Mouse (Mus musculus) erythroid progenitor cell, adult 5-6 weeks (primary cell): ENCODE results near the gene Gm49395. TPM values are rescaled to one million over a fixed set of nuclear protein-coding genes. Genes with fewer than 3 reads are reported as not detected.

Source experiments
- ATAC-seq: replicated peaks from 2 replicates; pipeline ENCODE4 v1.8.0; 2016; ENCODE audit warnings: moderate number of reproducible peaks, mild to moderate bottlenecking, moderate TSS enrichment, inconsistent platforms; ENCODE audit not compliant: poor library complexity, low FRiP score, severe bottlenecking
- total RNA-seq, 2 experiments: library from RNA; stranded (forward) in 1 of 2; stranded (reverse) in 1 of 2; fragments of 150-400 nt in 1 of 2; fragments of 186-747, 209-891 nt in 1 of 2; gene quantifications; 2 replicates each; pipeline versions ENCODE4 v1.2.3 to v1.2.4; 2015 to 2017; ENCODE audit warnings: low replicate concordance in 2 of 2

Gm49395 gene
- total RNA-seq, 2 experiments from 2014 or later, result 7.1 TPM; not detected in 1

DNA sequence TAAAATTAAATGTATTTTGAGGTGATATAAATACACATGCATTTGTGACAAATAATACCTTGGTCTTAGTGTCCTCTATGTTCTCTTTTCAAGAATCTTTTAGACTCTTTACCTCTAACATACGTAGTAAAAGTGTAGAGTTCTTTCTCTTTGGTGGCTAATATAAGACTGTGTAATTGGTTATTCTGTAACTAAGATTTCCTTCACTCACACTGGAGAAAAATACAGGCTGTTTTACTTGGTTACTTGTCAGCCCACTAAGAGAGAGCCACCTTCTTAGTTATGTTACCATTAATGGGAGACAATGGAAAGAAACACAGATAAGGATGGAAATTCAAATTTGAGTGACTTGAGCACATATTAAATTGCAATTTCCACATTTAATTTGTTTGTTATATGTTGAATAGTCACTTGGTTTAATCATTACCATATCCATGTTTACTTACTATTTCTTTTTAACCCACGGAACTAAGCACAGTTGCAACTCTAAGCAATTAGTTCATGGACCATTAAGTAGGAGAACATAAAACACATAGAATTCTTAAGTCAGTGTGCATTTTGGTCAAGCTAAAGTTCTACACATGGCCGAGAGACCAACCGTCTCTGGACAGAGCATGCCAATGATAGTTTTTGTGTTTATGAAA, 34.3 kb downstream of the Gm49395 start:
- ATAC-seq, result no peak

DNA sequence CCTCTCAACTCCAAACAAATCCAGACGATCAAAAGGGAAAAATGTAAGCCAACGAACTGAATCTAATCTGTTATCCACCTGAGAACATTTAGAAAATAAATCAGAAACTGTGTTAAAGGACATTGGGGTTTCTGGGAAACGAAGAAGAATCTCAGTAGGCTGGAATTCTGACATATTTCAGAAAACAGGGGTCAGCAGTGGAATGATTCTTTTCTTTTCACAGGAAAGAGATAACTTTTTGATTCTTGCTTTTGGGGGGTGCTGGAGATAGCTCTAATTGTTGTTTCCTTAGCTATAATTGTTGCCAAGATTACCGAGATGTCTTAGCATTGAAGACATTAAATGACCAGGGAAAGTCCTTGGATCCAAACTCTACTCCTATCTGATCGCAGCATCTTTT, 44.2 kb downstream of the Gm49395 start:
- no peak for ATAC-seq

DNA sequence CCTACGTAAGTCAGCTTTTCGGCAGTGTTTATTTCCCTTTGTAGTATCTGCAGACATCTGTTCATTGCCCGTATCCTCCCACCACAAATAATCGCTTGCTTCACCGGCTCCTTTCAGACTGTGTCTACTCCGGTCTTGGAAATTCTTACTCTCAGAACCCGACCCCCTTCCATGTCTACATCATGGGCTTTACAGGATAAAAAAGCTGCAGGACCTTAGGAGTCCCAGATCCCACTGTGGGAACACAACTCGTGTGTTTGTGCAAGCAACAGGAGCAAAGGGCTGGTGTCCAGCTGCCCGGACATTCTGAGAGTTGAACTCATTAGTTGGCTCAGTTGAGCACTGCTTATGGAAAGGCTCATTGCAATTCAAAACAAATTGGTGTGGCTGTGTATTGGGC, 46.9 kb downstream of the Gm49395 start:
- no peak for ATAC-seq

DNA sequence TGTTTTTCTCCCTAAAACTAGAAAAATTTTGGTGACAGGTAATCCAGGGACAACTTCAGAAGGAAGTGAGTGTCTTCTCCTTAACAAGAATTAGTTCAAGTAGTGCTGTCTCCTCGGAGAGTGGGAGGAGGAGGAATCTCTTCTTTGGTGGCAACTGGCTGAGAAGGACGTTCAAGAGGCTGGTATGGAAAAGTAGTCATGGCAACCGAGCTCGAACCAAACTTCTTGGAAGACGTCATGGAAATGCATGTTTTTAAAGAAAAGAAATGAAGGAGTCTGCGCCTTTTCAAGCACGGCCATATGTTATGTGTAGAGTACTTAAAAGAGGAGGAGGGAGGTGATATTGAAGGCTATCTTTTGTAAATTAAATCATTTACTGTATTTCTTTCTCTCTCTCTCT, 49.2 kb downstream of the Gm49395 start:
- ATAC-seq, result no peak

DNA sequence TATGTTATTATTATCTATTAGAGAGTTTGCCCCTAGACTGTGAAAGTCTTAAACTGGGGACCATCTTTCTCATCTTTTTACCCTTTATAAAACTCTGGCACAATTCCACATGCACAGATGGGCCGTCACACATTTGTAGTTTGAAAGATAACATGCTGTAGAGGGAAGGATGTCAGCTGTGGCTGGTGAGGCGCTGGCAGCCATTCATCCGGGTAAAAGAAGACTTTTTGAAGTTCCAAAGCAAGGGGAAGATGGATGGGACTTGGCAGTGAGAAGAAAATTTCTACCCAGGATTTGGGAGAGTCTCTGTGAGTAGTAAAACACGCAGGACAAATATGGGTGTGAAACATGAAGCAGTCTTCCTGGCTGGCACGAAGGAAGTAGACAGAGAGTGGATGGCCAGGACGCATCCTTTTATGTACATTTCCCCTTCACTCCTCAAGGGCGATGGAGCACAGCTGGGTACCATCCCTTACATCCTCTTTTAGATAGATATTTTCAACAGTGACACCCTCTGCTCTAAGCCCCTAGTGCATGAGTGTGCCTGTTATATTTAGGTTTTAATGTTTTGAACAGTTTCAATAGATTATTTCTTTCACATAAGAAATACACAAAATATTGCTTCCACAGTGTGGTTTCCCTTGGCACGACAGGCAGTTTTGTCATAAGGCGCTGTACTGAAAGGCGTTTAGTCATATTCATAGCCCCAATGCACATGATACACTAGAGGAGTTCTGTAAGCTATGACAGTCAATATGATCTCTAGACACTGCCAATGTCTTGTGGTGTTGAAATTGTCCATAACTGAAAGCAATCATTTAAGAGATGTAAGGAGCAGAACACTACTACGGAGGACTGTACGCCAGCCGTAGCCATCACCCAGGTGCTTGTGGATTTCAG, 50.8 kb downstream of the Gm49395 start:
- no peak for ATAC-seq

DNA sequence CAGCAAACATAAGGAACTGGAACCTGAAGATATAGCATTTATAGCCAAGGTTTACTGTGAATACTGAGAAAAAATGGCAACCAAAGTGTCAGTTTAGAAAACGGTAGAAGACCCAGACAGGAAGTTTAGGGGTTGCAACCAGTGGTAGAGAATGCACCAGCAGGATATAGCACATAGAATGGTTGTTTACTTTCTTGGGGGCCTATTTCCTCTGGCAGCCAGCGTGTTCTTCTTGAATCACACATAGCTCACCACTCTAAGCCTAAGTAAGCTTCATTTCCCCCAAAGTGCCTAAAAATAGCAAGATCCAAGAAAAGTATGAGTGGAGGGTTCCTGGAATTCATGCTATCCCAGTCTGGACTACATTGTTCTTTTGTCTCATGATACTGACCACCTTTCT, 59.1 kb downstream of the Gm49395 start:
- no peak for ATAC-seq

DNA sequence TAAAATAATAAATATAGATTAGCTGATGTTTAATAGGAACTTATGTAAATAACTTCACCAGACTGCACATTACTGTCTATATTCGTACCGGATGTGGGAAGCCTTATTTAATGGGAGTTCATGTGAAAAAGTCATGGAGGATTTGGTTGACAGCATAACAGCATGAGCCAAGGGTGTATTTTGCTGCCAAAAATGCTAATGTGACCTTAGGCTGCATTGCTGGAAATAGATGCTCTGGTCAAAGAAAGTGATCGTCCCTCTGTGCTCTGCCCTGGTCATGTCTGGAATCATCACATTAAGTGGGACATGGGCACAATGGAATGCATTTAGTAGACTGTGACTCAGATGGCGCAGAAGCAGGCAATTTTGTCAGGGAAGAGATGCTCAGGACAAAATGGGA, 64.4 kb downstream of the Gm49395 start:
- ATAC-seq, result no peak

DNA sequence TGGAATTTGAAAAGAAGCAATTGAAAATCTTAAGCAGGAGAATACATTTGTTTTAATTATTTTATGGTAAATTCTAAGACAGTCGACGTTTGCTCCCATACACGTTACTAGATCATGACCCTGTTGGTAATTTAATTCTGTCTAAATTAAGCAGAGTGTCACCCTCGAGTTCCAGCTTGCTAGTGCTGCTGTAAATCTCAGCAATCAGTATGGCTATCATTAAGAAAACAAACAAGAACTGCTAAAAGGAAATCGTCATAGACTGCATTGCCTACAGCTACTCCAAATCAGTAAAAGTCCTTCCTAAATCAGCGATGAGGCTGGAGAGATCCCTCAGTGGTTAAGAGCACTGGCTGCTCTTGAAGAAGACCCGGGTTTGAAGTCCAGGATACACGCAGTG, 66.3 kb downstream of the Gm49395 start:
- no peak for ATAC-seq

DNA sequence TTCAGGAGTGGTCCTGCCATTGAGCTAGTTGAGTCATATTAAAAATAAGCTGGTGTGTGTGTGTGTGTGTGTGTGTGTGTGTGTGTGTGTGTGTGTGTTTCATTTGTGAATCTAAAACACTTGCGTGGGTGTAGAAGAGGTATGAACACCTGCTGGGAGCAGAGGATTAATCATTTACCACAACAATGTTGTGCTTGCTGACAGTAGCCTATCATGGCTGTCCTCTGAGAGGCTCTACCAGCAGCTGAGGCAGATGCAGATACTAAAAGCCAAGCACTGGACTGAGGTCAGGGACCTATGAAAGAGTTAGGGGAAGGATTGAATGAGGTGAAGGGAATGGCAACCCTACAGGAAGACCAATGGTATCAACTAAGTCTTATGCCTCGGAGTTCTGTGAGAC, 68.6 kb downstream of the Gm49395 start:
- no peak for ATAC-seq

DNA sequence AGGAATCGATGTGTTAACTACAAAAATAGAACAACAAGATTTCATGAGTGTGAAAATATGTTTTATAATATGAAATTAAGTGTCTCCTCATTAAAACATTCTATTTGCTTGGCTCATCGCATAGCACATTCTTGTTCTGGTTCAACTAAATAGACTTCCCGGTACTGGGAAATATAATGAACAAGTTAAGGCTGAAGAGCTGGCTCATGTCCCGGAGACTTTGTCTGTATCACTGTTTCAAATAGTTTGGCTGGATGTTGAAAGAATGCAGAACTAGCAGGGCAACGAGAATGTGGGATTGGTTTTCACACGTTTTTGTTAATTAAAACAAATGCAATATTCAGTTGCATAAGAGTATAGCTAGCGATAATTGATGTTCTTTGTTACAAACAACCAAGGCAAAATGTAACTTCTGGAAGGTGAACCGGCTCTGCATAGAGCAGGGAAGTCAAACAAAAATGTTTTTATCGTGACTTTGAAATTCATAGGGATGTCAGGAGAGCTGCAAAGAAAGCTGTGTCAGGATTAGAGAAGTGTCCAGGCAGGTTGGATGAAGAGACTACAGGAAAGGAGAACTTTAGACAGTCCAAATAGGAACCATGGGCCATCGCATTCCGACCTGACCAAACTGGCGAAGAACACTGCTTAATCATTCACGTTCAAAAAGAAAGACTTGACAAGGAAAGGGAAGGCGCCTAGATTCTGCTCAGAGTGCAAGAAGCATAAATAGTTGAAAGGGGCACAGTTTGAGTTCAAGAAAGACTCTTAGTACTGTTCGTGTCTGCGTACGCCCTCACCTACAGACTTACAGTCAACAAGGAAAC, 70.3 kb downstream of the Gm49395 start:
- ATAC-seq, result no peak

DNA sequence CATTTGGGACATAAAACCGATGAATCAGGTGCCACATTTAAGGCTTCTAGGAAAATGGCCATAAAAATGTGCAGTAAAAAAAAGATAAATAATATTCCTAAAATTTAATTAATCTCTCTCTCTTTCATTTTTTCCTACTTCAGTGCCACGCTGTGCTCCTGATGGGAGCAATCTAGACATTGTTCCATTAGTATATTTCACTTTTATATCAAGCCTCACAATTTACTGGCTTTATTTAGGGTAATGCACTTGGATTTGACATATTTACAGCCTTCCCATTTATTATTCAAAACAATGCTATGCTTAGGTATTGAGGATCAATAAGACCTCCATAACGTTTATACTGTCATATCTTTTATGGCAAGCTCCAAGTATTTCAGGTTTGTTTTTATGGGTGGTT, 76.3 kb downstream of the Gm49395 start:
- ATAC-seq, result no peak

DNA sequence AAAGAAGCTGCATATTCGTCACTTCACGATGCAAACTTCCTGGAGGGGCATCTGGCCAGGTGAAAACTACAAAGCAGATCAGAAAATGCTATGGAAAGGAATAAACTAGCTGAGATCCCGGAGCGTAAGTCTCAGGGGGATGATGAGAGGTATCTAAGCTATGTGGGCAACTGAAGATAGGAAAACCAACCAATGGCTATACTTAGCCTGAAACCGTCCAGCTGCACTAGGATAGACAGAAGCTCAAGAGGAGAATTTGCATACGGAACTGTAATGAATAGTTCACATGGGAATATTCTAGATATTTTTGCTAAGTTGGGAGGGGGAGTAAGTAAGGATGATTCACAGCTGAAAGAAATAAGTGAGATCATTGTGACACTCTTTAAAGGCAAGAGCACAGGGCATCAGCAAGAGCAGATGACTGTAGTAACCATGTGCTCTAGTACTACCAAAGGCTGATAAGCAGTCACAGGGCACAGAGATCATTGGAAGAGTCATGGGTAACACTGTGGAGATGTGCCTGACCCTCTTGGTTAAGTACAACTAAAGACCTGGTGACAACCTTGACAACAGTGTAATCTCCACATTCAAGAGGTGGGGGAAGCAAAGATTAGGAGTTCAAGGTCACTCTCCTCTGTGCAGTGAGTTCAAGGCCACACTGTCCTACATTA, 79.5 kb downstream of the Gm49395 start:
- ATAC-seq, result no peak

DNA sequence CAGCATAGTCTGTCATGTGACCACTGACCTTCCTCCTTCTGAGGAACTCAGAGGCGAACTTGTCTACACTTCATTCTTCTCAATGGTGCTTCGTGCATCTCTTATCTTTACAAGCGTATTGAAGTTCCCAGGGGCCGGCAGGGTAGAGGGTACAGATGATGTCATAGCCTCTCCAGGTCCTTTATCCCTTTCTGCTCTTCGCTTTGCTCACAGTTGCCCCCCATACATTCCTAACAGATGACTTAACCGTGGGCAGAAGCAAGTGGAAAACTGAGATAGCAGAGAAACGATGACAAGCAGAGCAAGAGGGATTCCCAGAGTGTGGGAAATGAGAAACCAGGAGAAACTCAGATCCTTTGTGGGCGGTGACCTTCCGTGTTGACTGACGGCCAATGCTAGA, 80.3 kb downstream of the Gm49395 start:
- no peak for ATAC-seq

DNA sequence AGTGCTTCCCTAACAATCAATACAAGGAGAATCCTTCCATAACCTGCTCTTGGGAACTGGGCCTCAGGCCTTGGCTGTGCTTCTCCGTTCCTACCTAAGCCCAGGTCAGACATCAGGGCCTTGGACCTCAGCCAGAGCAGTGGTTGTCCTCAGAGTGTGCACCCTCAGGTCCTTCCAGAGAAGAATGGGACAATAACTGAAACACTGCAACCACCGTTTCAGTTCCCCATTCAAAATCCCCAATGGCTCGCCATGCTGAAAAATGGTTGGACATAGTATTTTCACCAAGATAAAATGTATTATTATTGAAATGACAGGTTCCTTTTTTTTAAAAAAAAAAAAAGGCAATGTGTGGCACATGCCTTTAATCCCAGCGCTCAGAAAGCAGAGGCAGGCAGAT, 81.0 kb downstream of the Gm49395 start:
- no peak for ATAC-seq

DNA sequence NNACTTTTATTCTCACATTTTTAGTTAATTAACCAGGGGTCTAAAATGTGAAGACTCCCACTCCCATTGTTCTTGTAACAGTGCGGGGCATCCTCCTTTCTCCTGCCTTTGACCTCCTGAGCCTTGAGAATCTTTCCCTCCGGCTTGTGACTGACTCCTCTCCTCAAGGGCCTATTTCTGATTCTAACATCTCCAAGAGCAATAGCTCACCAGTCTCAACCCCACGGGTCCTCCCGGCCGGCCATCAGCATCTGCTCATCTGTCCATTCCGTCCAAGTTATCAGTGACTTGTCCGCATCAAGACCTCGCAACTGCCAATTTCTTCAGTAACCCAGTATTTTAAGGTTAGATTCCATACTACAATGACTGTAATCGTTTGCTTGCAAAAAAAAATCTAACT, 84.2 kb downstream of the Gm49395 start:
- ATAC-seq, result no peak

DNA sequence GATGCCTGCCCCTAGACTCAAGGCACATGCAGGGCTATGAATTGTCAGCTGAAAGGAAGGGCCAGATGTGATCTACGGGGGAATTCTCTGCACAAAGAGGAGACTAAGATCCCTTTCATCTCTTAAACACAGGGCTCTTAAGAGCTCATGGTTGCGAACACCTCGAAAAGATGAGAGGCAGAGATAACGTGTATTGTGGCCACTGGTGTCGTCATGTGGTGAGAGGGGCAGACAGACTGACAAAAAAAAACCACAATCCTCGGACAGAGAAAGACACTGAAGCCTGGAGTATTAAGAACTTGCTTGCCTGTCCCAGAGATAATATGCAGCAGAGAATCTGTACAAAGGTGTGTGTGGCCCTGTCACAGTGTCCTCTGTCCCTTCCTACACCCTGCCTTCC, 90.2 kb downstream of the Gm49395 start:
- ATAC-seq, result no peak

DNA sequence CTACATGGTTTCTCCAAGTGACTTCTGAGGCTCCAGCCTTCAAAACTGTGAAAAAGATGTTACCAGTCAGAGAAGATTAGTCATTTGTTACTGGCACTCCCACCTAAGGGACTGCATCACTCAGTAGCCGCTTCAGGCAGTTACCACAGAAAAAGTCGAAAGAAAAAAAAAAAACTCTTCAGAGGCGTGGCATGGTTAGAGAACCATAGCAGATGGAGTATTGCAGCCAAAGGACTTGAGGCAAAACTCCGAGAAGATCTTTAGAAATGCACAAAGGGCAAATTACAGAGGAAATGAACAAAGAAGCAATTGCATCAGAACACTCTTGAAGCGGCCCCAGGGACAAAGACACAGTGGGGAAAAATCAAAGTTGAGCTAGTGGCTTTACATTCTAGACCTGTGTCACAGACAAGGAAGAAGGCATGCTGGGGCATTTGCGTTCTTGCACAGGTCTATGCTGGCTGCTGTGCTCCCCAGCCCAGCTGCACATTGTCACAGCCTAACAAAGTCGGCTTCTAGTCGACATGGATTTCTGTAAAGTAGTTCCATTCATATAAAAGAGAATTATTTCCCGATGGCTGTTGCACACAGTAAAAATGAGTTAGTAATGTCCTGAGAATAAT, 95.4 kb downstream of the Gm49395 start:
- ATAC-seq, result no peak

DNA sequence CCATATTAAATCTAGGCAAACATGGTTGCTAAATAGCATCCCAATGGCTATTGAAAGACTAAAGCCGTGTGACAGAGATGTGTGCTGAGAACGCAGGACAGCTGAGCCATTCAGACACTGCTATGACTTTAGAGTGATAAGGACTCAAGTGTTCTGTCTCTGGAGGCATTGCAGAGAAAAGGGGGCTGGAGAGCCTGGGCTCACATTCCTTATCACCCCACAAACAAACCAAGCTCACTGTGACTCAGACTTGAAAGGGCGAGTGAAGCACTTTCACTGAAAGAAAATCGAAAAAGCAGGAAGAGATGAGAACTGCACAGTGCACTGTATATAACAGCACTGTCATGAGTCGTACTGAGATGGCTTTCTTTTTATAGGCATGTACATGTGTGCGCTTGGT, 96.4 kb downstream of the Gm49395 start:
- no peak for ATAC-seq

DNA sequence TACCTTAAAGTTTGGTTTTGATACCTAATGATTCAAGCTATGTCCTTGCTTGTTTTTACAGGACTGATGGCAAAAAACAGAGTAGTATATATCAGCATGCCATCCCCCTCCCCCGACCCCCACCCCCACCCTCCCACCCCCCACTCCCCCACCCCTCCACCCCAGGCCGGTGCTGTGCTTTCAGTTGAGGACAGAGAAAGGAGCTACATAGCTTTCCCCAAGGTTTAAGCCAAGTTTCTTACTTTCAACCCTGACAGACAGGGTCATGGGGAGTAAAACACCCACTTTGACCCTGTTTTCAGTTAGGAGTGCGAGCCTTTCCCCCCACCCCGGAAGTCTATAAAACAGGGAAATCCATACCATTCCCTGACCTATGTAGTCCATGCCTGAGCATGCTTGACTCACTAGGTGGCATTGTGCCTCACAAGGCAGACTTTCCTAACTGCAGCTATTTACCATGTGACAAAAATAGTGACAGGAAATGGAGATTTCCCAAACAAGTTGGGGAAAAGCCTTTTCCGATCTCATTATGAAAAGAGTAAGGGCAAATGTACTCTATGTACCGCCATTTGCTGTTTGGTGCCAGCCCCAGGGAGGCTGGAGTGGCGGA, 98.2 kb downstream of the Gm49395 start:
- ATAC-seq, result no peak
